ENCODE assay signal across 32 mouse cellular contexts in genomic region chr4:99336763-99337162, GRCm38 (mm10). TPM values are rescaled to one million over a fixed set of nuclear protein-coding genes. Genes with fewer than 3 reads are reported as not detected.
"Had no signal": no experiment of that assay in that cellular context is flagged by ENCODE, and none has a peak within 500 bp of the region (broad histone marks: within the 10 kb centered on the region; RNA-seq: fewer than 3 reads in every experiment).

No protein-coding gene starts in this region.

- DNase-seq: left cerebral cortex, postnatal 4 days; liver; liver, embryonic 13.5 days; liver, postnatal 0 days; lung, adult 18-20 months; lung, adult 2 months; lung, embryonic 14.5 days; lung, postnatal 10 days; lung, postnatal 14 days; lung, postnatal 36 days; lung, postnatal 4 days had no signal

- H3K9ac ChIP-seq: limb, embryonic 12.5 days; limb, embryonic 13.5 days; limb, embryonic 15.5 days; liver, embryonic 12.5 days; liver, embryonic 13.5 days; liver, embryonic 14.5 days; liver, embryonic 15.5 days; liver, postnatal 0 days; lung, embryonic 14.5 days; lung, embryonic 15.5 days; midbrain, embryonic 12.5 days; midbrain, embryonic 13.5 days; midbrain, embryonic 15.5 days; neural tube, embryonic 12.5 days had no signal

- H3K4me1 ChIP-seq: limb, embryonic 12.5 days; limb, embryonic 13.5 days; limb, embryonic 15.5 days; liver, embryonic 12.5 days; liver, embryonic 13.5 days; liver, embryonic 15.5 days; lung, embryonic 15.5 days; megakaryocyte, embryonic 14.5 days; neural tube, embryonic 12.5 days had no signal

- ATAC-seq: liver, embryonic 12.5 days; liver, postnatal 0 days; lung, postnatal 0 days; midbrain, embryonic 13.5 days; midbrain, embryonic 15.5 days; midbrain, embryonic 16.5 days had no signal

- H3K27ac ChIP-seq: limb, embryonic 12.5 days; limb, embryonic 13.5 days; limb, embryonic 15.5 days; liver, embryonic 12.5 days; liver, embryonic 13.5 days; liver, embryonic 14.5 days; liver, embryonic 15.5 days; lung, embryonic 15.5 days; macrophage; midbrain, embryonic 10.5 days; midbrain, embryonic 12.5 days; midbrain, embryonic 13.5 days; midbrain, embryonic 15.5 days; neural tube, embryonic 12.5 days had no signal

- H3K36me3 ChIP-seq: limb, embryonic 10.5 days; limb, embryonic 12.5 days; limb, embryonic 13.5 days; limb, embryonic 15.5 days; liver, embryonic 12.5 days; liver, embryonic 13.5 days; liver, embryonic 15.5 days; lung, embryonic 15.5 days; midbrain, embryonic 10.5 days; midbrain, embryonic 12.5 days; midbrain, embryonic 13.5 days; midbrain, embryonic 15.5 days; neural tube, embryonic 12.5 days had no signal

- H3K4me3 ChIP-seq: limb, embryonic 10.5 days; limb, embryonic 12.5 days; limb, embryonic 13.5 days; limb, embryonic 15.5 days; liver, embryonic 12.5 days; liver, embryonic 13.5 days; liver, embryonic 15.5 days; lung, embryonic 15.5 days; megakaryocyte, embryonic 14.5 days; midbrain, embryonic 10.5 days; midbrain, embryonic 12.5 days; midbrain, embryonic 13.5 days; midbrain, embryonic 15.5 days; myocyte; neural tube, embryonic 12.5 days had no signal

- H3K27me3 ChIP-seq: limb, embryonic 13.5 days; limb, embryonic 15.5 days; liver, embryonic 12.5 days; liver, embryonic 13.5 days; liver, embryonic 15.5 days; lung, embryonic 15.5 days; megakaryocyte, embryonic 14.5 days; midbrain, embryonic 12.5 days; midbrain, embryonic 13.5 days; midbrain, embryonic 15.5 days; neural tube, embryonic 12.5 days had no signal

- H3K4me2 ChIP-seq: limb, embryonic 12.5 days; limb, embryonic 13.5 days; limb, embryonic 15.5 days; liver, embryonic 11.5 days; liver, embryonic 12.5 days; liver, embryonic 13.5 days; liver, embryonic 15.5 days; lung, embryonic 14.5 days; lung, embryonic 15.5 days; midbrain, embryonic 12.5 days; midbrain, embryonic 13.5 days; midbrain, embryonic 15.5 days; neural tube, embryonic 12.5 days had no signal

- H3K9me3 ChIP-seq: limb, embryonic 10.5 days; limb, embryonic 12.5 days; limb, embryonic 13.5 days; limb, embryonic 15.5 days; liver, embryonic 12.5 days; liver, embryonic 13.5 days; liver, embryonic 15.5 days; lung, embryonic 15.5 days; midbrain, embryonic 10.5 days; midbrain, embryonic 12.5 days; midbrain, embryonic 13.5 days; midbrain, embryonic 15.5 days; neural tube, embryonic 12.5 days had no signal

RNA-seq across cellular contexts. Expression of gene Gm12689, which starts 41.1 kb away (rescaled TPM):
- total RNA-seq: midbrain, postnatal 0 days had no signal
- polyA plus RNA-seq: liver, embryonic 11.5 days; lung, embryonic 15.5 days; midbrain, embryonic 10.5 days; neural tube, embryonic 11.5 days had no signal
